Mouse (Mus musculus) neural tube, embryonic 12.5 days (tissue): ENCODE data around the gene Neb. TPM values are rescaled to one million over a fixed set of nuclear protein-coding genes. Genes with fewer than 3 reads are reported as not detected.

Source experiments
- ATAC-seq: fragments of 200-750 bp; cut with Nextera tagmentation; 2 replicates; pipeline ENCODE4 v1.8.0; 2017; ENCODE audit warnings: low read depth, mild to moderate bottlenecking, moderate TSS enrichment, moderate library complexity; ENCODE audit not compliant: low FRiP score
- H3K27ac ChIP-seq: fragments of 300-500 bp; sonication (generic); 2 replicates; pipeline ENCODE4 v1.5.1; 2016
- H3K27me3 ChIP-seq: fragments of 300-500 bp; sonication (generic); replicated peaks from 2 replicates; pipeline ENCODE4 v1.6.1; 2016; ENCODE audit warnings: mild to moderate bottlenecking
- H3K36me3 ChIP-seq: fragments of 300-500 bp; sonication (generic); 2 replicates; pipeline ENCODE4 v1.6.1; 2016; ENCODE audit warnings: mild to moderate bottlenecking
- H3K4me1 ChIP-seq: fragments of 300-500 bp; sonication (generic); 2 replicates; pipeline ENCODE4 v1.6.1; 2016
- H3K4me2 ChIP-seq: fragments of 300-500 bp; sonication (generic); replicated peaks from 2 replicates; pipeline ENCODE4 v1.6.1; 2016; ENCODE audit warnings: mild to moderate bottlenecking
- H3K4me3 ChIP-seq: fragments of 300-500 bp; sonication (generic); 2 replicates; pipeline ENCODE4 v1.5.1; 2016
- H3K9ac ChIP-seq: fragments of 300-500 bp; sonication (generic); 2 replicates; pipeline ENCODE4 v1.6.1; 2016; ENCODE audit warnings: mild to moderate bottlenecking
- H3K9me3 ChIP-seq: fragments of 300-500 bp; sonication (generic); 2 replicates; pipeline ENCODE4 v1.6.1; 2016; ENCODE audit warnings: mild to moderate bottlenecking
- WGBS: fragments of 180-500 bp; shearing (Covaris S2); methylation state at CpG from one replicate; pipeline ENCODE4 v1.1.7; 2016; 5-methylcytosine and 5-hydroxymethylcytosine counted together
- polyA plus RNA-seq: library from polyadenylated mRNA; unstranded; fragments of >200 nt; fragmentation: Nextera tagmentation; extraction: Ambion mirVana; gene quantifications from 2 replicates; pipeline ENCODE4 v1.2.1, GENCODE M21; 2016

The Neb gene
- polyA plus RNA-seq, 1 experiment from 2014 or later: 11.2 TPM

GRCm38 (mm10) chr2:52327244-52327815, 50.9 kb downstream of the Neb start:
- no peaks in the 10 kb centered on the region for H3K9me3 ChIP-seq
- H3K36me3 ChIP-seq: no peaks in the 10 kb centered on the region
- no peak overlapping the region for H3K9ac ChIP-seq
- H3K4me1 ChIP-seq: no peaks in the 10 kb centered on the region
- WGBS: 85% methylated on average over 4 of the region's 4 CpGs
- no peak overlapping the region for H3K4me2 ChIP-seq
- no peak overlapping the region for H3K27ac ChIP-seq
- H3K4me3 ChIP-seq: no peak overlapping the region
- ATAC-seq: no peak
- no peaks in the 10 kb centered on the region for H3K27me3 ChIP-seq

- Histone ChIP-seq H3K9me3 (no peaks in the 10 kb centered on the region), H3K4me2 (no peak overlapping the region), H3K4me3 (no peak overlapping the region), H3K27ac (no peak overlapping the region), H3K4me1 (no peaks in the 10 kb centered on the region), H3K36me3 (no peaks in the 10 kb centered on the region), H3K9ac (no peak overlapping the region), H3K27me3 (no peaks in the 10 kb centered on the region)
- 91% methylated on average over 3 of the region's 3 CpGs for WGBS
- ATAC-seq: no peak
Observed at GRCm38 (mm10) chr2:52321866-52322265, 56.4 kb downstream of the Neb start.

GRCm38 (mm10) chr2:52320175-52320574, 58.1 kb downstream of the Neb start:
- WGBS: 89% methylated on average over 2 of the region's 2 CpGs
- H3K4me2 ChIP-seq: no peak overlapping the region
- no peak for ATAC-seq

GRCm38 (mm10) chr2:52319020-52319567, 59.2 kb downstream of the Neb start:
- Histone ChIP-seq H3K9ac (no peak overlapping the region), H3K27ac (no peak overlapping the region), H3K4me2 (no peak overlapping the region), H3K4me1 (no peaks in the 10 kb centered on the region), H3K36me3 (no peaks in the 10 kb centered on the region), H3K9me3 (no peaks in the 10 kb centered on the region), H3K4me3 (no peak overlapping the region), H3K27me3 (no peaks in the 10 kb centered on the region)
- 81% methylated on average over 5 of the region's 5 CpGs for WGBS
- ATAC-seq: no peak

More at GRCm38 (mm10) chr2:52320175-52320574, 58.1 kb downstream of the Neb start:
- Histone ChIP-seq H3K4me3 (no peak overlapping the region), H3K36me3 (no peaks in the 10 kb centered on the region), H3K9ac (no peak overlapping the region), H3K9me3 (no peaks in the 10 kb centered on the region), H3K4me1 (no peaks in the 10 kb centered on the region), H3K27ac (no peak overlapping the region), H3K27me3 (no peaks in the 10 kb centered on the region)

- WGBS: 91% methylated on average over 4 of the region's 4 CpGs
- H3K9ac ChIP-seq: no peak overlapping the region
- H3K4me1 ChIP-seq: no peaks in the 10 kb centered on the region
- H3K36me3 ChIP-seq: no peaks in the 10 kb centered on the region
- no peak overlapping the region for H3K4me3 ChIP-seq
- no peaks in the 10 kb centered on the region for H3K9me3 ChIP-seq
- no peak overlapping the region for H3K4me2 ChIP-seq
- H3K27ac ChIP-seq: no peak overlapping the region
- ATAC-seq: no peak
- no peaks in the 10 kb centered on the region for H3K27me3 ChIP-seq
Observed at GRCm38 (mm10) chr2:52317471-52317870, 60.8 kb downstream of the Neb start.

- Histone ChIP-seq H3K4me1 (no peaks in the 10 kb centered on the region), H3K9me3 (no peaks in the 10 kb centered on the region), H3K36me3 (no peaks in the 10 kb centered on the region), H3K4me3 (no peak overlapping the region), H3K27ac (no peak overlapping the region), H3K9ac (no peak overlapping the region), H3K27me3 (no peaks in the 10 kb centered on the region), H3K4me2 (no peak overlapping the region)
- 72% methylated on average over 3 of the region's 3 CpGs for WGBS
- ATAC-seq: no peak
Observed at GRCm38 (mm10) chr2:52315737-52316136, 62.5 kb downstream of the Neb start.

GRCm38 (mm10) chr2:52314922-52315730, 63.1 kb downstream of the Neb start:
- H3K27ac ChIP-seq: no peak overlapping the region
- no peaks in the 10 kb centered on the region for H3K27me3 ChIP-seq
- 79% methylated on average over 7 of the region's 7 CpGs for WGBS
- no peaks in the 10 kb centered on the region for H3K9me3 ChIP-seq
- no peaks in the 10 kb centered on the region for H3K4me1 ChIP-seq
- H3K4me3 ChIP-seq: no peak overlapping the region
- H3K36me3 ChIP-seq: no peaks in the 10 kb centered on the region
- H3K4me2 ChIP-seq: no peak overlapping the region
- no peak overlapping the region for H3K9ac ChIP-seq
- no peak for ATAC-seq

GRCm38 (mm10) chr2:52310757-52311156, 67.5 kb downstream of the Neb start:
- no peaks in the 10 kb centered on the region for H3K36me3 ChIP-seq
- H3K9ac ChIP-seq: no peak overlapping the region
- no peak overlapping the region for H3K4me3 ChIP-seq
- H3K4me2 ChIP-seq: no peak overlapping the region
- H3K4me1 ChIP-seq: no peaks in the 10 kb centered on the region
- 83% methylated on average over 4 of the region's 4 CpGs for WGBS
- ATAC-seq: no peak
- no peak overlapping the region for H3K27ac ChIP-seq
- H3K9me3 ChIP-seq: no peaks in the 10 kb centered on the region
- H3K27me3 ChIP-seq: no peaks in the 10 kb centered on the region

- WGBS: 79% methylated on average over 5 of the region's 5 CpGs
- Histone ChIP-seq H3K4me3 (no peak overlapping the region), H3K9ac (no peak overlapping the region), H3K27me3 (no peaks in the 10 kb centered on the region), H3K36me3 (no peaks in the 10 kb centered on the region), H3K4me1 (no peaks in the 10 kb centered on the region), H3K27ac (no peak overlapping the region), H3K4me2 (no peak overlapping the region), H3K9me3 (no peaks in the 10 kb centered on the region)
- no peak for ATAC-seq
Observed at GRCm38 (mm10) chr2:52306635-52307034, 71.6 kb downstream of the Neb start.

- no peak for ATAC-seq
- Histone ChIP-seq H3K27me3 (no peaks in the 10 kb centered on the region), H3K4me2 (no peak overlapping the region), H3K36me3 (no peaks in the 10 kb centered on the region), H3K27ac (no peak overlapping the region), H3K4me3 (no peak overlapping the region), H3K9ac (no peak overlapping the region), H3K4me1 (no peaks in the 10 kb centered on the region), H3K9me3 (no peaks in the 10 kb centered on the region)
- 84% methylated on average over 3 of the region's 3 CpGs for WGBS
Observed at GRCm38 (mm10) chr2:52304554-52304953, 73.7 kb downstream of the Neb start.

- Histone ChIP-seq H3K9me3 (no peaks in the 10 kb centered on the region), H3K9ac (no peak overlapping the region), H3K4me3 (no peak overlapping the region), H3K36me3 (no peaks in the 10 kb centered on the region), H3K4me2 (no peak overlapping the region), H3K4me1 (no peaks in the 10 kb centered on the region), H3K27me3 (no peaks in the 10 kb centered on the region), H3K27ac (no peak overlapping the region)
- no peak for ATAC-seq
- WGBS: 87% methylated on average over 1 of the region's 1 CpGs
Observed at GRCm38 (mm10) chr2:52303405-52303804, 74.9 kb downstream of the Neb start.

- no peak overlapping the region for H3K9ac ChIP-seq
- ATAC-seq: no peak
- H3K4me1 ChIP-seq: no peaks in the 10 kb centered on the region
- H3K27me3 ChIP-seq: no peaks in the 10 kb centered on the region
- no peak overlapping the region for H3K27ac ChIP-seq
- no peaks in the 10 kb centered on the region for H3K36me3 ChIP-seq
- WGBS: 92% methylated on average over 5 of the region's 5 CpGs
- H3K4me2 ChIP-seq: no peak overlapping the region
- no peak overlapping the region for H3K4me3 ChIP-seq
- H3K9me3 ChIP-seq: no peaks in the 10 kb centered on the region
Observed at GRCm38 (mm10) chr2:52297969-52298368, 80.3 kb downstream of the Neb start.
